Mouse (Mus musculus) left cerebral cortex, adult 18-20 months (tissue): ENCODE measurements at regions not wholly inside any gene's neighbourhood (a gene's known extent, or its start where the extent isn't known, plus 50 kb on each side); places are given as distances from the start of the nearest gene placed in this dataset.
A peak's percentile ranks its signal among the peaks of the same experiment; 100 is the strongest.
"Not testable (repeated sequence)": the region's sequence is repeated elsewhere in the genome, so short reads cannot be mapped to it uniquely, and the experiment has no call there.

Experiments used
- DNase-seq, 2 experiments: peaks; one replicate each; pipeline ENCODE4 v3.0.0; 2021 to 2022; ENCODE audit warnings: low spot score in 2 of 2, mixed read lengths in 1 of 2

DNA sequence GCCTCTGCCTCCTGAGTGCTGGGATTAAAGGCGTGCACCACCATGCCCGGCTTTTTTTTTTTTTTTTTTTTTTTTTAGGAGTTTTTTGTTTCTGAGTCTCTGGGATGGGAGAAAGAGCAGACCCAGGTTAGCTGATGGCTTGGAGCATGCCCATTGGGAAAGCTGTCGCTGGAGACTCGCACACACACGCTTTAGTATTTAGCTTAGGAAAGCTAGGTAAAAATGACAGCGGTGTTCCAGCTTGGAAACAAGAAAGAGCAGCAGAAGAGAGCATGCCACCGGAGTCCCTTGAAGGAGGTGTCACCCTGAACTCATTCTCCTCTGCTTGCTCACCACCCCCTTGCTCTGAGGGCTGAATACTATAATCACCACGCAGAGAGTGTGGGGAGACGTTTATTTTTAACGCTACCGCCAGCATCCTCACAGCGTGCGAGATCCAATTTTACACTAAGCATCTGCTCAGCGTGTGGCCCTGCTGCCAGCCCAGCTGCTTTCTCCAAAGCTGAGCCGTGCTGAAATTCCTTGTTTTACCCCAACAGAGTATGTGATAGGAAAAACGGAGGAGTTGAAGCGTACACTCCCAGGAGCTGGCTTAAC is 95.9 kb upstream of the Map3k1 start:
- DNase-seq = peak; percentile 75 to 88

GRCm38 (mm10) chr13:111905213-111905701 is 96.5 kb upstream of the Map3k1 start:
- DNase-seq = no peak

GRCm38 (mm10) chr13:111911071-111911470 is 102.3 kb upstream of the Map3k1 start:
- no peak for DNase-seq

- no peak for DNase-seq
These were observed 103.0 kb upstream of the Map3k1 start for GRCm38 (mm10) chr13:111911661-111912312.

- DNase-seq = no peak
These were observed 105.6 kb upstream of the Map3k1 start for GRCm38 (mm10) chr13:111914348-111914913.

- not testable (repeated sequence) for DNase-seq
These were observed 110.6 kb upstream of the Map3k1 start for GRCm38 (mm10) chr13:111919417-111919816.

- DNase-seq = no peak
These were observed 111.7 kb upstream of the Map3k1 start for GRCm38 (mm10) chr13:111920534-111920933.

DNA sequence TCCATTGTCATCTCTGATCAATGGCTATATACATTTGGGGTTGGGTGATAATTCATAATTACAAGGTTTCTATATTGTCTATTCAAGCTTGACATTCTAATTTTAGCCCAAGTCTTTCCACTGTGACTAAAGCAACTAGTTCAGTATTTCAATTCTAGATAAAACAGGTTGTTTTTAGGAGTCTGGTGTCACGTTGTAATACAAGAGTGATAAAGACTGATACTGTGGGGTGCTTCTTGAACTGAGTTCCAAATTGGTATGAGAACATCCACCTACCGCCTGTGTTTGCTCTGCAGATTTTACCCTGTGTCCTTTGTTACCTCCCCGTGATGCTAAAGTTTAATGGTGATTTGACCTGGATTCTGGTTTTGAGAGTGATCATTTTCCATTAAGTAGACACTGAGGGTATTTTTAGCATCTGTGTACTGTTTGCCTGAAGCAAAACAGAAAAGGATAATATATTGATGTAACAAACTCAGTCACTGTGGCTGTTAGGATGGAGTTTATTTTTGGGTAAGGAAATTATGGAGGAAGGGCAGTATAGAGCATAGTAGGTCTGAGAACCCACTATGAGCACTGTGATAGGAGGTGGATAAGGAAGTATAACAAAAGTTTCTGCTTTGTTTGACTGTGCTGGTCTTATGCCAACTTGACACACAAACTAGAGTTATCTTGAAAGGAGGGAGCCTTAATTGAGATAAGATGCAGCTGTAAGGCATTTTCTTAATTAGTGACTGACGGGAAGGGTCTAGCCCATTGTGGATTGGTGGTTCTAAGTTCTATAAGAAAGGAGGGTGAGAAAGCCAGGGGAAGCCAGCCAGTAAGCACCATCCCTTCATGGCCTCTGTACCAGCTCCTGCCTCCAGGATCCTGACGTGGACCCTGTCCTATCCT is 112.6 kb upstream of the Map3k1 start:
- no peak for DNase-seq

- no peak for DNase-seq
These were observed 116.6 kb upstream of the Map3k1 start for GRCm38 (mm10) chr13:111925349-111925748.

DNA sequence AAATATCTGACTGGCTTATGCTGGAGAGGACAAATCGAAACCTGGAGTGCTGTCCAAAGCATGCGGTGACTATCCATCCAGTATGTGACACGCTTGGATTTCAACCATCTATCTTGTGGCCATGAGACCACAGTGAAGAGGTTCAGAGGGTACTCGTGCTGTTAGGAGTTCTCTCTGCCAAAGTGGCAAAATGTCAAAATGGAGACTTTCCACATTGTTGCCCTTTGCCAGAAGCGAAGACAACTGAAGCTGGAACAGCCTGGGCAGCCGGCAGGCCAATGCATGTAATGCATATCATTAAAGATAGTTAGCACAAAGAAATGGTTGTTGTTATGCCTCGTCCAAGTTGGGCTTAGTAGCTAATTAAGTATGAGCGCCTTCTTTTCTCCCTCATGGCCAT is 118.0 kb upstream of the Map3k1 start:
- no peak for DNase-seq

- DNase-seq = no peak
These were observed 118.7 kb upstream of the Map3k1 start for GRCm38 (mm10) chr13:111927489-111927888.

- DNase-seq = no peak
These were observed 120.1 kb upstream of the Map3k1 start for GRCm38 (mm10) chr13:111928636-111929544.

- no peak for DNase-seq
These were observed 121.1 kb upstream of the Map3k1 start for GRCm38 (mm10) chr13:111929908-111930307.

- DNase-seq = no peak
These were observed 123.7 kb upstream of the Map3k1 start for GRCm38 (mm10) chr13:111932464-111932863.

DNA sequence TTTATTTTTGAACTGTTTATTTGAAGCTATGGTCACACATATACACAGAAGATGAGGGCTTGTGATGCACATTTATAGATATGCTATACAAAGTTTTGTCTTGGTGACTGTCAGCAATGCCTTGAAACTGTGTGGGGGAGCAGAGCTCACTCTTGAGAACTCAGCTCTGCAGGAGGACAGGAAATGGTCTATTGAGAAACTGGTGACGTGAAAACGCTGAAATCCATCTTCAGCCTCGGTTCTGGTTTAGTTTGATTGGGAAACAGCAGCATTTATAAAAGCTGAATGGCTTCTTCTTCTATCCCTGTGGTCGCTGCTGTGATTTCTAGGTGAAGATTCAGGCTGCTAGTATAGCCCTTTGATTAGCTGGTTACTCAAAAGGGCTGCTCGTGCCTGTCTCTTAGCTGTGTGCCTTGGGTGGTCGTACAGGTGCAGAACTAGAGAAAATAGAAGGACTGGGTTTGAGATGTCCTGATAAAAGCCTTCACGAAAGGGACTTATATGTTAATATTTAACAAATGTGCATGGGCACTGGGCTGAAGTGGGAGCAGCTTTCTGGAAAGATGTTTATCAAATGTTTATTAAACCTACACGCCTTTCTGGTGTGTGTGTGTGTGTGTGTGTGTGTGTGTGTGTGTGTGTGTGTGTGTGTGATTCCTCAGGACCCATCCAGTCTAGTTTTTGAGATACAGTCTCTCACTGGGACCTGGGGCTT is 124.9 kb upstream of the Map3k1 start:
- no peak for DNase-seq

- no peak for DNase-seq
These were observed 126.9 kb upstream of the Map3k1 start for GRCm38 (mm10) chr13:111935721-111936080.

DNA sequence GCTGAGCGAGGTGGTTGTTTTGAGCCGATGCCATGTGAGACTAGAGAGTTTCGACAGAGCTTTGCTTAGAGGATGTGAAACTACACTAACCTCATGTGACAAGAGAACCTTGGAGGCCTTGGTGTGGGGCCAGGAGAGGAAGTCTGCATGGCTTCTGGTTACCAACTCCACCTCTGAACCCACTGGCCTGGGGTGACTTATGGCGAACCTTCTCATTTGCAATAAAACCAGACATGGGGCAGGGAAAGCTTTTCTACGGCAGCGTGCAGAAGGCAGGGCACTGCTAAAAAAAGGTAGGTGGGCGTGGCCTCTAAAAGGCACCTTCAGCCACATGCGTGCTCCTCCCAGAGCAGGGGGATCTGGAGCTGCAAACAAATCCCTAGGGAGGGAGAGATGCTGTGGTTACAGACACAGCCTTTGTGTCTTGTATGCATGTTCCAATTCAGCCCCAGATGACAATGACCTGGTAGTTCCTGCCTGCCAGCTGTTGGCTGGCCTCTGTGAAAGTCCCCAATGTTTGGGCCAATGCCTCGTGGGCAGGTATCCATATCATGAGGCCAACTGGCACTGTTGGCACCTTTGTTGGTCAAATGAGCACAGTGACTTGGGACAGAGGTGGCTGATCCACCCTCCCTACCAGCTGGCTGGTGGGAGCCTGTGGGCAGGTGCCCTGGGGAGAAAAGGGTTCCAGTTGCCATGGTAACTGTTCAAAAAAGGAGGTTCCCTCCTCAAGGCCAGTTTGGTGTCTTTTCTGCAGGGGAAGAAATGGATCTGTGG is 127.5 kb upstream of the Map3k1 start:
- no peak for DNase-seq

- DNase-seq = no peak
These were observed 128.2 kb upstream of the Map3k1 start for GRCm38 (mm10) chr13:111936983-111937382.

GRCm38 (mm10) chr13:111938896-111939422 is 130.2 kb upstream of the Map3k1 start:
- DNase-seq = no peak
